Mouse (Mus musculus) CH12.LX (cell line): ENCODE measurements around the gene Axdnd1. TPM values are rescaled to one million over a fixed set of nuclear protein-coding genes. Genes with fewer than 3 reads are reported as not detected.

ENCODE experiments used
- DNase-seq: peaks from one replicate; pipeline ENCODE4 v3.0.0-alpha.2; 2013; ENCODE audit errors: extremely low read depth
- H3K27ac ChIP-seq: 2 replicates; pipeline ENCODE4 v1.5.1; 2012; ENCODE audit warnings: low read depth, mild to moderate bottlenecking, control low read depth, moderate library complexity; ENCODE audit not compliant: insufficient read depth
- H3K27me3 ChIP-seq: replicated peaks from 2 replicates; pipeline ENCODE3; 2012; ENCODE audit warnings: inconsistent platforms
- H3K36me3 ChIP-seq, 2 experiments: replicated peaks in 1 of 2; 2 replicates each; pipeline versions ENCODE3 to v1.6.1; 2012; ENCODE audit warnings: inconsistent platforms in 1 of 2, low read length in 1 of 2, mild to moderate bottlenecking in 1 of 2, mixed read lengths in 1 of 2, moderate library complexity in 1 of 2; ENCODE audit not compliant: control insufficient read depth in 1 of 2, insufficient read depth in 1 of 2
- H3K4me1 ChIP-seq, 2 experiments: 2 replicates each; pipeline ENCODE4 v1.6.1; 2012; ENCODE audit warnings: inconsistent platforms in 1 of 2, moderate library complexity in 1 of 2; ENCODE audit not compliant: insufficient read depth in 2 of 2, control insufficient read depth in 1 of 2
- H3K4me2 ChIP-seq: 2 replicates; pipeline ENCODE4 v1.6.1; 2012; ENCODE audit warnings: low read depth, mild to moderate bottlenecking, control low read depth; ENCODE audit not compliant: poor library complexity, insufficient read depth, severe bottlenecking
- H3K4me3 ChIP-seq, 3 experiments: fragments of 150-350 bp in 1 of 3; sonication (generic) in 1 of 3; replicated peaks in 1 of 3; 2 replicates each; pipeline versions ENCODE3 to v1.5.1; 2011 to 2012; ENCODE audit warnings: low read depth in 2 of 3, low read length in 2 of 3, mild to moderate bottlenecking in 2 of 3, moderate library complexity in 2 of 3, control low read depth in 1 of 3, improper control_type of control experiment in 1 of 3, inconsistent platforms in 1 of 3, mixed read lengths in 1 of 3; ENCODE audit not compliant: poor library complexity in 1 of 3
- H3K79me2 ChIP-seq: replicated peaks from 2 replicates; pipeline ENCODE4 v1.6.1; 2012; ENCODE audit warnings: mild to moderate bottlenecking, moderate library complexity; ENCODE audit not compliant: control insufficient read depth, poor library complexity, insufficient read depth, severe bottlenecking; ENCODE audit errors: extremely low read depth
- H3K9ac ChIP-seq: 2 replicates; pipeline ENCODE4 v1.6.1; 2012; ENCODE audit warnings: low read depth, mild to moderate bottlenecking, control low read depth, moderate library complexity; ENCODE audit not compliant: insufficient read depth
- H3K9me3 ChIP-seq: replicated peaks from 2 replicates; pipeline ENCODE3; 2012; ENCODE audit warnings: low read length, inconsistent platforms, mixed read lengths
- BHLHE40 ChIP-seq: IDR thresholded peaks from 2 replicates; pipeline ENCODE4 v1.6.1; 2011; ENCODE audit warnings: mild to moderate bottlenecking, low read depth, low read length, improper control_type of control experiment
- CHD1 ChIP-seq: IDR thresholded peaks from 2 replicates; pipeline ENCODE4 v1.6.1; 2012; ENCODE audit warnings: low read depth, low read length, improper control_type of control experiment, inconsistent platforms
- CHD2 ChIP-seq: IDR thresholded peaks from 2 replicates; pipeline ENCODE4 v1.6.1; 2011; ENCODE audit warnings: low read length, improper control_type of control experiment
- E2F4 ChIP-seq: IDR thresholded peaks from 2 replicates; pipeline ENCODE4 v1.6.1; 2011; ENCODE audit warnings: low read depth, low read length, improper control_type of control experiment; ENCODE audit not compliant: insufficient replicate concordance
- HCFC1 ChIP-seq: IDR thresholded peaks from 2 replicates; pipeline ENCODE4 v1.6.1; 2012; ENCODE audit warnings: low read depth, mild to moderate bottlenecking, inconsistent platforms, low read length, improper control_type of control experiment
- JUN ChIP-seq: IDR thresholded peaks from 2 replicates; pipeline ENCODE4 v1.6.1; 2011; ENCODE audit warnings: low read depth, mild to moderate bottlenecking, low read length, improper control_type of control experiment, moderate library complexity; ENCODE audit not compliant: insufficient read depth
- MAX ChIP-seq: IDR thresholded peaks from 2 replicates; pipeline ENCODE4 v1.6.1; 2011; ENCODE audit warnings: low read length, improper control_type of control experiment
- MAZ ChIP-seq: IDR thresholded peaks from 2 replicates; pipeline ENCODE4 v1.6.1; 2012; ENCODE audit warnings: low read depth, mild to moderate bottlenecking, inconsistent platforms, low read length, improper control_type of control experiment, moderate library complexity
- MXI1 ChIP-seq: IDR thresholded peaks from 2 replicates; pipeline ENCODE4 v1.6.1; 2011; ENCODE audit warnings: mild to moderate bottlenecking, low read depth, low read length, improper control_type of control experiment
- NELFE ChIP-seq: IDR thresholded peaks from 2 replicates; pipeline ENCODE4 v1.6.1; 2011; ENCODE audit warnings: low read depth, low read length, improper control_type of control experiment
- PAX5 ChIP-seq: IDR thresholded peaks from 2 replicates; pipeline ENCODE4 v1.6.1; 2012; ENCODE audit warnings: low read length, inconsistent platforms, mixed read lengths
- POLR2A ChIP-seq: IDR thresholded peaks from 2 replicates; pipeline ENCODE4 v1.6.1; 2011; ENCODE audit warnings: low read depth, mild to moderate bottlenecking, improper control_type of control experiment, low read length
- RAD21 ChIP-seq: IDR thresholded peaks from 2 replicates; pipeline ENCODE4 v1.6.1; 2011; ENCODE audit warnings: low read depth, mild to moderate bottlenecking, low read length, improper control_type of control experiment, moderate library complexity
- SMC3 ChIP-seq: IDR thresholded peaks from 2 replicates; pipeline ENCODE4 v1.6.1; 2011; ENCODE audit warnings: low read depth, low read length, improper control_type of control experiment
- TBP ChIP-seq: conservative IDR thresholded peaks from 2 replicates; pipeline ENCODE4 v1.6.1; 2011; ENCODE audit warnings: low read depth, low read length, improper control_type of control experiment
- UBTF ChIP-seq: IDR thresholded peaks from 2 replicates; pipeline ENCODE4 v1.6.1; 2012; ENCODE audit warnings: low read depth, mild to moderate bottlenecking, inconsistent platforms, low read length, improper control_type of control experiment, moderate library complexity
- USF2 ChIP-seq: conservative IDR thresholded peaks from 2 replicates; pipeline ENCODE4 v1.6.1; 2011; ENCODE audit warnings: low read depth, low read length, improper control_type of control experiment
- ZNF384 ChIP-seq: IDR thresholded peaks from 2 replicates; pipeline ENCODE4 v1.6.1; 2012; ENCODE audit warnings: low read depth, low read length, improper control_type of control experiment, inconsistent platforms
- dilution Hi-C: fragments of 300-500 bp; cut with MboI; formaldehyde crosslinking; loops from 2 replicates; pipeline ENCODE4 v1.14.3; 2020; ENCODE audit warnings: low sequenced_read_pairs; ENCODE audit not compliant: extremely low pct_unique_long_range_greater_than_20kb, extremely low pct_ligation_motif_present
- in situ Hi-C: fragments of 300-500 bp; cut with MboI; formaldehyde crosslinking; loops from 3 replicates; pipeline ENCODE4 v1.14.3; 2019; ENCODE audit warnings: low sequenced_read_pairs, low pct_ligation_motif_present, low pct_unique_long_range_greater_than_20kb, mixed read lengths
- polyA plus RNA-seq: library from polyadenylated mRNA; unstranded; fragments of >175 nt; gene quantifications from 2 replicates; pipeline ENCODE4 v1.2.1, GENCODE M21; 2012; ENCODE audit warnings: low read depth; ENCODE audit not compliant: insufficient read length
- total RNA-seq, 2 experiments: library from RNA; depleted of rRNA; stranded (reverse); fragments of 300-350 nt in 1 of 2; fragments of >200 nt in 1 of 2; gene quantifications; 2 replicates each; pipeline ENCODE4 v1.2.3; 2012 to 2014

Axdnd1 gene
- total and polyA plus RNA-seq, 3 experiments = not detected

DNA sequence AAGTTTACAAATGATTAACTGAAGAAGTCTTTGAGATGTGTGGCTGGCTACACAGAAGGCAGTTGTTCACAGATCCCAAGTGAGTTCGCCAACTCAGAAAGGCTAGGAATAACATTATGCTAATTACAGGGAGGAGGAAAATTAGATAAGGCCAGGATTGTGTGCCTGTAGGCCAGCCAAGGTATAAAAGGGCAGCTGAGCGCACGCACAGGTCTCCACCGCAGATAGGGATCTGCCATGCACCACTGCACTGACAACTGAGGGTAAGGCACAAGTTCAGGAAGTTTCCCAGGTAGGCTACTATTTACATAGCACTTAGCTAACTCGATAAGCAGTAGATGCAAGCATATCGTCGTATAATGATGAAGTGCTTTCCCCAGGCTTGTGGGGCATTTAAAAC is 49.6 kb upstream of the Axdnd1 start:
- H3K36me3 ChIP-seq = peaks cover 3 to 16% of the 10 kb centered on the region in 2 experiments
- peaks cover 0 to 27% of the 10 kb centered on the region in 2 experiments; a peak in 2 of 4 replicates for H3K4me1 ChIP-seq
- no peaks in the 10 kb centered on the region for H3K27me3 ChIP-seq
- in situ Hi-C loops (no loop called here), dilution Hi-C loops (no loop called here)
- DNase-seq = no peak
- H3K4me2 ChIP-seq = no peak overlapping the region
- TF ChIP-seq USF2 (no peak), JUN (no peak), RAD21 (no peak), NELFE (no peak), ZNF384 (no peak), MAX (no peak), SMC3 (no peak), MAZ (no peak)
- H3K27ac ChIP-seq = no peak overlapping the region
- no peak overlapping the region for H3K9ac ChIP-seq
- H3K79me2 ChIP-seq = no peaks in the 10 kb centered on the region
- peaks cover 6% of the 10 kb centered on the region for H3K9me3 ChIP-seq
- no peak overlapping the region for H3K4me3 ChIP-seq

DNA sequence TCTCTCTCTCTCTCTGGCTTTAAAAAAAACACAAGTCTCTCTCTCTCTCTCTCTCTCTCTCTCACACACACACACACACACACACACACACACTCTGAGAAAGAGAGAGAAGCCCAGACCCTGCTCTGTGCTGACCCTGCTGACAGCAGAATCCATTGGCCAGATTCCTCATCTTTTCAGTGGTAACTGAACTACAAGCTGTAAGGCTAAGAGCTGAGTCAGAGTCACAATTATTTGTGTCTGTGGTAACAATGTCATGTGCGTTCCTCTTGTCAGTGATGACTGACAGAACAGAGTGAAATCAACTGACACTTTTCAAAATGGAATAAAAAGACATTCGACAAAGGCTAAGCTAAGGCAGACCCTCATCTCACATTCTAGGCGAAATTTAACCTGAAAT is 47.6 kb upstream of the Axdnd1 start:
- peaks cover 3 to 21% of the 10 kb centered on the region in 2 experiments for H3K36me3 ChIP-seq
- H3K27me3 ChIP-seq = no peaks in the 10 kb centered on the region
- no peaks in the 10 kb centered on the region for H3K79me2 ChIP-seq
- no peak for TF ChIP-seq POLR2A
- no peak for TF ChIP-seq HCFC1
- TF ChIP-seq MXI1 = no peak
- no peak for TF ChIP-seq UBTF
- TF ChIP-seq PAX5 = no peak
- TF ChIP-seq E2F4 = no peak
- TF ChIP-seq CHD2 = no peak
- TF ChIP-seq CHD1 = no peak
- TF ChIP-seq SMC3 = no peak
- TF ChIP-seq JUN = no peak
- TF ChIP-seq BHLHE40 = no peak
- no peak for TF ChIP-seq TBP
- H3K27ac ChIP-seq = no peak overlapping the region
- peaks cover 6% of the 10 kb centered on the region for H3K9me3 ChIP-seq
- no peak overlapping the region for H3K4me2 ChIP-seq
- DNase-seq = no peak
- in situ Hi-C loops (no loop called here), dilution Hi-C loops (no loop called here)
- peaks cover 0 to 23% of the 10 kb centered on the region in 2 experiments; a peak in 2 of 4 replicates for H3K4me1 ChIP-seq
- no peak overlapping the region for H3K9ac ChIP-seq
- H3K4me3 ChIP-seq = no peak overlapping the region
